Mouse (Mus musculus): Measurements from ENCODE around the gene Clic3. TPM values are rescaled to one million over a fixed set of nuclear protein-coding genes. Genes with fewer than 3 reads are reported as not detected.

Gene Clic3
- polyA plus RNA-seq, 1 experiment: not detected

DNA sequence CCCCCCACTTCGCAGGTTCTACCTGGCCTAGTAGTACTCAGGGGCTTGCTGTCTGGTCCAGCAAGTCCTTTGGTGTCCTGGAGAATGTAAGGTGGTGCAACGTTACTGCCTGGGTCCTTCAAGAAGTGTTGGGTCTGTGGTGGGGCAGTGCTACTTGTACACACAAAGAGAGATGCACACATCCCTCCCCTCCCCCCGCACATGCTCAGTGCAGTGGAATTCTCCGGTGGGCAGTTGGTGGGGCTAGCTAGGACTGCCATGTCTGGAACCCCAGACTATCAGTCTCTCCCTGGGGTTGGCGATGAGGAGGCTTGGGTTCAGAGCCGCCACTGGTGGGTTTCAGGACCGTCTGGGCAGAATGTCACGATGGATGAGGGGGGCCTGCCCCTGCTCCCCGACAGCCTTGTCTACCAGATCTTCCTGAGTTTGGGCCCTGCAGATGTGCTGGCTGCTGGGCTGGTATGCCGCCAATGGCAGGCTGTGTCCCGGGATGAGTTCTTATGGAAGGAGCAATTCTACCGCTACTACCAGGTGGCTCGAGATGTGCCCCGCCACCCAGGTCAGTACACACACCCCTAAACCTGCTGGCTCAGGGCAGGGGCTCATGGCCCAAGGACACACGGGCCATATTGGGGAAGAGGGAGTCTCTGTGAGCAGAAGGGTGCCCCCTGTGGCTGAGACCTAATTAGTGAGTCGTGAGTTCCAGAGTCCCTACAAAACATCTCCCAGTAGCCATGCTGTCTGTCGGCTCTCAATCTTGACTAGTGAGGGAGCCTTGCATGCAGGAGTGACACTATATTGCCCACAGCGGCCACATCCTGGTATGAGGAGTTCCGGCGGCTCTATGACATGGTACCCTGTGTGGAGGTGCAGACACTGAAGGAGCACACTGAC lies 45.2 kb downstream of the Clic3 start, which contains the start of gene C8g:
Gene C8g, minus strand, starts transcription at position 127 of the 894 bp plus-strand sequence.
- Histone ChIP-seq H3K36me3 (ENCODE audit: control insufficient read depth, insufficient read depth, low read length, poor library complexity, severe bottlenecking) (no peaks in the 10 kb centered on the region), H3K27ac (ENCODE audit: insufficient read depth, low read length) (no peak within 1 kb of the TSS), H3K27me3 (ENCODE audit: control insufficient read depth, insufficient read depth, low read length, poor library complexity, severe bottlenecking) (no peaks in the 10 kb centered on the region), H3K4me3 (ENCODE audit: low read depth, low read length) (peak within 1 kb of the TSS; percentile 88), H3K9ac (ENCODE audit: low read depth, poor library complexity, severe bottlenecking) (peak within 1 kb of the TSS; percentile 67), H3K4me1 (ENCODE audit: control insufficient read depth, insufficient read depth, low read length) (no peaks in the 10 kb centered on the region), H3K9me3 (replicated peaks; ENCODE audit: control insufficient read depth, insufficient read depth, low read length, poor library complexity, severe bottlenecking) (no peaks in the 10 kb centered on the region)
- TF ChIP-seq CTCF (IDR thresholded peaks at IDR 0.05; ENCODE audit: low read depth, low read length): peak; percentile 19
- no peak for TF ChIP-seq POLR2A (IDR thresholded peaks at IDR 0.05; ENCODE audit: insufficient read depth, low read length)
- no peak for TF ChIP-seq EP300 (IDR thresholded peaks at IDR 0.05; ENCODE audit: insufficient read depth, low read depth, low read length)

- Histone ChIP-seq H3K4me3 (ENCODE audit: low read depth, low read length) (no peak overlapping the region), H3K27me3 (ENCODE audit: control insufficient read depth, insufficient read depth, low read length, poor library complexity, severe bottlenecking) (no peaks in the 10 kb centered on the region), H3K9me3 (replicated peaks; ENCODE audit: control insufficient read depth, insufficient read depth, low read length, poor library complexity, severe bottlenecking) (no peaks in the 10 kb centered on the region), H3K27ac (ENCODE audit: insufficient read depth, low read length) (no peak overlapping the region), H3K9ac (ENCODE audit: low read depth, poor library complexity, severe bottlenecking) (no peak overlapping the region), H3K36me3 (ENCODE audit: control insufficient read depth, insufficient read depth, low read length, poor library complexity, severe bottlenecking) (no peaks in the 10 kb centered on the region), H3K4me1 (ENCODE audit: control insufficient read depth, insufficient read depth, low read length) (no peaks in the 10 kb centered on the region)
- TF ChIP-seq CTCF (IDR thresholded peaks at IDR 0.05; ENCODE audit: low read depth, low read length): no peak
- TF ChIP-seq POLR2A (IDR thresholded peaks at IDR 0.05; ENCODE audit: insufficient read depth, low read length): no peak
- no peak for TF ChIP-seq EP300 (IDR thresholded peaks at IDR 0.05; ENCODE audit: insufficient read depth, low read depth, low read length)
Observed at GRCm38 (mm10) chr2:25502726-25503125, 46.1 kb downstream of the Clic3 start.

DNA sequence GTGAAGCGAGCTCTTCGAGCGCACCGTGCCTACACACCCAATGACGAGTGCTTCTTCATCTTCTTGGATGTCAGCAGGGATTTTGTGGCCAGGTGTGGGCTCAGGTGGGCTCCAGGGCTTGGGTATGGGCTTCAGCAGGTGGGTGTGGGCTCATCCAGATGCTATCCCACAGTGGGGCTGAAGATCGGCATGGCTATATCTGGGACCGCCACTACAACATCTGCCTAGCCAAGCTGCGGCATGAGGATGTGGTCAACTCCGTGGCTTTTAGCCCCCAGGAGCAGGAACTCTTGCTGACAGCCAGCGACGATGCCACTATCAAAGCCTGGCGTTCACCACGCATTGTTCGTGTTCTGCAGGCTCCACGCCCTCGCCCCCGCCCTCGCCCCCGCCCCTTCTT lies 47.9 kb downstream of the Clic3 start:
- TF ChIP-seq CTCF (IDR thresholded peaks at IDR 0.05; ENCODE audit: low read depth, low read length) (no peak), EP300 (IDR thresholded peaks at IDR 0.05; ENCODE audit: insufficient read depth, low read depth, low read length) (no peak), POLR2A (IDR thresholded peaks at IDR 0.05; ENCODE audit: insufficient read depth, low read length) (no peak)
- Histone ChIP-seq H3K9me3 (replicated peaks; ENCODE audit: control insufficient read depth, insufficient read depth, low read length, poor library complexity, severe bottlenecking) (no peaks in the 10 kb centered on the region), H3K9ac (ENCODE audit: low read depth, poor library complexity, severe bottlenecking) (no peak overlapping the region), H3K27me3 (ENCODE audit: control insufficient read depth, insufficient read depth, low read length, poor library complexity, severe bottlenecking) (no peaks in the 10 kb centered on the region), H3K4me1 (ENCODE audit: control insufficient read depth, insufficient read depth, low read length) (no peaks in the 10 kb centered on the region), H3K36me3 (ENCODE audit: control insufficient read depth, insufficient read depth, low read length, poor library complexity, severe bottlenecking) (no peaks in the 10 kb centered on the region), H3K4me3 (ENCODE audit: low read depth, low read length) (no peak overlapping the region), H3K27ac (ENCODE audit: insufficient read depth, low read length) (no peak overlapping the region)

GRCm38 (mm10) chr2:25505000-25505399 lies 48.4 kb downstream of the Clic3 start:
- H3K4me3 ChIP-seq (ENCODE audit: low read depth, low read length): no peak overlapping the region
- TF ChIP-seq CTCF (IDR thresholded peaks at IDR 0.05; ENCODE audit: low read depth, low read length): no peak
- no peak for TF ChIP-seq POLR2A (IDR thresholded peaks at IDR 0.05; ENCODE audit: insufficient read depth, low read length)
- no peak for TF ChIP-seq EP300 (IDR thresholded peaks at IDR 0.05; ENCODE audit: insufficient read depth, low read depth, low read length)
- no peaks in the 10 kb centered on the region for H3K9me3 ChIP-seq (replicated peaks; ENCODE audit: control insufficient read depth, insufficient read depth, low read length, poor library complexity, severe bottlenecking)
- no peaks in the 10 kb centered on the region for H3K27me3 ChIP-seq (ENCODE audit: control insufficient read depth, insufficient read depth, low read length, poor library complexity, severe bottlenecking)
- no peak overlapping the region for H3K9ac ChIP-seq (ENCODE audit: low read depth, poor library complexity, severe bottlenecking)
- H3K36me3 ChIP-seq (ENCODE audit: control insufficient read depth, insufficient read depth, low read length, poor library complexity, severe bottlenecking): no peaks in the 10 kb centered on the region
- no peak overlapping the region for H3K27ac ChIP-seq (ENCODE audit: insufficient read depth, low read length)
- no peaks in the 10 kb centered on the region for H3K4me1 ChIP-seq (ENCODE audit: control insufficient read depth, insufficient read depth, low read length)

- Histone ChIP-seq H3K36me3 (ENCODE audit: control insufficient read depth, insufficient read depth, low read length, poor library complexity, severe bottlenecking) (no peaks in the 10 kb centered on the region), H3K9ac (ENCODE audit: low read depth, poor library complexity, severe bottlenecking) (no peak overlapping the region), H3K9me3 (replicated peaks; ENCODE audit: control insufficient read depth, insufficient read depth, low read length, poor library complexity, severe bottlenecking) (no peaks in the 10 kb centered on the region), H3K4me1 (ENCODE audit: control insufficient read depth, insufficient read depth, low read length) (no peaks in the 10 kb centered on the region), H3K27me3 (ENCODE audit: control insufficient read depth, insufficient read depth, low read length, poor library complexity, severe bottlenecking) (no peaks in the 10 kb centered on the region), H3K27ac (ENCODE audit: insufficient read depth, low read length) (no peak overlapping the region), H3K4me3 (ENCODE audit: low read depth, low read length) (no peak overlapping the region)
- TF ChIP-seq CTCF (IDR thresholded peaks at IDR 0.05; ENCODE audit: low read depth, low read length) (no peak), POLR2A (IDR thresholded peaks at IDR 0.05; ENCODE audit: insufficient read depth, low read length) (no peak), EP300 (IDR thresholded peaks at IDR 0.05; ENCODE audit: insufficient read depth, low read depth, low read length) (no peak)
Observed at GRCm38 (mm10) chr2:25505860-25506259, 49.2 kb downstream of the Clic3 start.

DNA sequence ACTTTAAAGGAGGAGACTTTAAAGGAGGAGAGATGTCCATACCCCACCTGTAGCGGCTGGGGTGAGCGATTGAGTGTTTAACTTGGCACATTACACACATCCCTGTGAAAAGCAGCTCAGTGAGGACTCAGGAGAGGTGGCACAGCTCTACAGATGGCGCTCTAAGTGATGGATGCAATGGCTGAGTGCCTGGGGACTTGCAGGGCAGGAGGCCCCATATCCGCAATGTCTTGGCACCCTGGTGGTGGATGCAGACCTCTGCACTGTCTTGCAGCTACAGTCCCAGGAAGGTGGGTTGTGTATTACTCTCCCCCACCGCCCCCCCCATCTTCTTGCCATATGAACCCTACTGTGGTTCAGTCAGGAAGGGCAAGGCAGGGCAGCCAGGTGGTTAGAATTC lies 50.3 kb downstream of the Clic3 start:
- H3K4me1 ChIP-seq (ENCODE audit: control insufficient read depth, insufficient read depth, low read length): no peaks in the 10 kb centered on the region
- no peak overlapping the region for H3K4me3 ChIP-seq (ENCODE audit: low read depth, low read length)
- H3K9ac ChIP-seq (ENCODE audit: low read depth, poor library complexity, severe bottlenecking): no peak overlapping the region
- TF ChIP-seq POLR2A (IDR thresholded peaks at IDR 0.05; ENCODE audit: insufficient read depth, low read length): no peak
- no peak for TF ChIP-seq EP300 (IDR thresholded peaks at IDR 0.05; ENCODE audit: insufficient read depth, low read depth, low read length)
- TF ChIP-seq CTCF (IDR thresholded peaks at IDR 0.05; ENCODE audit: low read depth, low read length): peak; percentile 36
- H3K27me3 ChIP-seq (ENCODE audit: control insufficient read depth, insufficient read depth, low read length, poor library complexity, severe bottlenecking): no peaks in the 10 kb centered on the region
- no peak overlapping the region for H3K27ac ChIP-seq (ENCODE audit: insufficient read depth, low read length)
- no peaks in the 10 kb centered on the region for H3K9me3 ChIP-seq (replicated peaks; ENCODE audit: control insufficient read depth, insufficient read depth, low read length, poor library complexity, severe bottlenecking)
- H3K36me3 ChIP-seq (ENCODE audit: control insufficient read depth, insufficient read depth, low read length, poor library complexity, severe bottlenecking): no peaks in the 10 kb centered on the region

Other genes starting within 250 kb of the Clic3 start
- 36.1 and 41.0 TPM in 2 replicates for gene Nelfb, start 245.3 kb upstream of the Clic3 start, polyA plus RNA-seq (2011; ENCODE audit: insufficient read depth, insufficient read length, low read depth, missing spikeins)
- gene Stpg3, start 242.2 kb upstream of the Clic3 start, polyA plus RNA-seq (2011; ENCODE audit: insufficient read depth, insufficient read length, low read depth, missing spikeins): not detected in 2 replicates
- 1.8 TPM in 1 of 2 replicates, not detected in the other for gene Fam166a, start 238.1 kb upstream of the Clic3 start, polyA plus RNA-seq (2011; ENCODE audit: insufficient read depth, insufficient read length, low read depth, missing spikeins)
- gene Tubb4b, start 232.1 kb upstream of the Clic3 start, polyA plus RNA-seq (2011; ENCODE audit: insufficient read depth, insufficient read length, low read depth, missing spikeins): 605 and 629 TPM in 2 replicates
- gene Slc34a3, start 222.5 kb upstream of the Clic3 start, polyA plus RNA-seq (2011; ENCODE audit: insufficient read depth, insufficient read length, low read depth, missing spikeins): 1.0 and 1.1 TPM in 2 replicates
- gene Rnf224, start 220.1 kb upstream of the Clic3 start, polyA plus RNA-seq (2011; ENCODE audit: insufficient read depth, insufficient read length, low read depth, missing spikeins): 0.55 TPM in 1 of 2 replicates, not detected in the other
- gene Rnf208, start 214.6 kb upstream of the Clic3 start, polyA plus RNA-seq (2011; ENCODE audit: insufficient read depth, insufficient read length, low read depth, missing spikeins): 7.3 and 11.3 TPM in 2 replicates
- gene Cysrt1, start 214.4 kb upstream of the Clic3 start, polyA plus RNA-seq (2011; ENCODE audit: insufficient read depth, insufficient read length, low read depth, missing spikeins): not detected in 2 replicates
- gene AL732309.1, start 210.0 kb upstream of the Clic3 start, polyA plus RNA-seq (2011; ENCODE audit: insufficient read depth, insufficient read length, low read depth, missing spikeins): not detected in 2 replicates
- gene Tmem203, start 201.4 kb upstream of the Clic3 start, polyA plus RNA-seq (2011; ENCODE audit: insufficient read depth, insufficient read length, low read depth, missing spikeins): 7.6 and 7.7 TPM in 2 replicates
- 12.3 and 16.9 TPM in 2 replicates for gene Tprn, start 194.2 kb upstream of the Clic3 start, polyA plus RNA-seq (2011; ENCODE audit: insufficient read depth, insufficient read length, low read depth, missing spikeins)
- 47.4 and 49.1 TPM in 2 replicates for gene Ssna1, start 184.4 kb upstream of the Clic3 start, polyA plus RNA-seq (2011; ENCODE audit: insufficient read depth, insufficient read length, low read depth, missing spikeins)
- gene Anapc2, start 184.4 kb upstream of the Clic3 start, polyA plus RNA-seq (2011; ENCODE audit: insufficient read depth, insufficient read length, low read depth, missing spikeins): 72.4 and 76.0 TPM in 2 replicates
- gene Tmem210, start 168.7 kb upstream of the Clic3 start, polyA plus RNA-seq (2011; ENCODE audit: insufficient read depth, insufficient read length, low read depth, missing spikeins): not detected in 2 replicates
- gene Lrrc26, start 166.9 kb upstream of the Clic3 start, polyA plus RNA-seq (2011; ENCODE audit: insufficient read depth, insufficient read length, low read depth, missing spikeins): not detected in 2 replicates
- 2.7 and 4.2 TPM in 2 replicates for gene Grin1, start 137.7 kb upstream of the Clic3 start, polyA plus RNA-seq (2011; ENCODE audit: insufficient read depth, insufficient read length, low read depth, missing spikeins)
- gene Man1b1, start 124.5 kb upstream of the Clic3 start, polyA plus RNA-seq (2011; ENCODE audit: insufficient read depth, insufficient read length, low read depth, missing spikeins): 45.6 and 57.3 TPM in 2 replicates
- gene Dpp7, start 100.5 kb upstream of the Clic3 start, polyA plus RNA-seq (2011; ENCODE audit: insufficient read depth, insufficient read length, low read depth, missing spikeins): 27.8 and 29.4 TPM in 2 replicates
- gene Uap1l1, start 91.2 kb upstream of the Clic3 start, polyA plus RNA-seq (2011; ENCODE audit: insufficient read depth, insufficient read length, low read depth, missing spikeins): 49.8 and 51.1 TPM in 2 replicates
- 19.2 and 22.4 TPM in 2 replicates for gene Sapcd2, start 84.5 kb upstream of the Clic3 start, polyA plus RNA-seq (2011; ENCODE audit: insufficient read depth, insufficient read length, low read depth, missing spikeins)
- 4.2 and 5.6 TPM in 2 replicates for gene Entpd2, start 61.0 kb upstream of the Clic3 start, polyA plus RNA-seq (2011; ENCODE audit: insufficient read depth, insufficient read length, low read depth, missing spikeins)
- 29.7 and 40.9 TPM in 2 replicates for gene Npdc1, start 57.5 kb upstream of the Clic3 start, polyA plus RNA-seq (2011; ENCODE audit: insufficient read depth, insufficient read length, low read depth, missing spikeins)
- gene Fut7, start 33.6 kb upstream of the Clic3 start, polyA plus RNA-seq (2011; ENCODE audit: insufficient read depth, insufficient read length, low read depth, missing spikeins): not detected in 2 replicates
- gene Abca2, start 28.1 kb upstream of the Clic3 start, polyA plus RNA-seq (2011; ENCODE audit: insufficient read depth, insufficient read length, low read depth, missing spikeins): 14.0 and 14.2 TPM in 2 replicates
- gene Paxx, start 4.3 kb downstream of the Clic3 start, polyA plus RNA-seq (2011; ENCODE audit: insufficient read depth, insufficient read length, low read depth, missing spikeins): 3.7 and 5.7 TPM in 2 replicates
- gene Ptgds, start 13.2 kb downstream of the Clic3 start, polyA plus RNA-seq (2011; ENCODE audit: insufficient read depth, insufficient read length, low read depth, missing spikeins): 0.57 TPM in 1 of 2 replicates, not detected in the other
- not detected in 2 replicates for gene Lcn12, start 37.1 kb downstream of the Clic3 start, polyA plus RNA-seq (2011; ENCODE audit: insufficient read depth, insufficient read length, low read depth, missing spikeins)
- gene Fbxw5, start 43.9 kb downstream of the Clic3 start, polyA plus RNA-seq (2011; ENCODE audit: insufficient read depth, insufficient read length, low read depth, missing spikeins): 16.4 and 18.4 TPM in 2 replicates
- 3.5 and 4.9 TPM in 2 replicates for gene C8g, start 44.9 kb downstream of the Clic3 start, polyA plus RNA-seq (2011; ENCODE audit: insufficient read depth, insufficient read length, low read depth, missing spikeins)
- gene Traf2, start 90.1 kb downstream of the Clic3 start, polyA plus RNA-seq (2011; ENCODE audit: insufficient read depth, insufficient read length, low read depth, missing spikeins): 9.4 and 9.8 TPM in 2 replicates
- 107 and 122 TPM in 2 replicates for gene Edf1, start 101.0 kb downstream of the Clic3 start, polyA plus RNA-seq (2011; ENCODE audit: insufficient read depth, insufficient read length, low read depth, missing spikeins)
- gene Mamdc4, start 118.0 kb downstream of the Clic3 start, polyA plus RNA-seq (2011; ENCODE audit: insufficient read depth, insufficient read length, low read depth, missing spikeins): 0.65 and 3.7 TPM in 2 replicates
- gene Phpt1, start 118.4 kb downstream of the Clic3 start, polyA plus RNA-seq (2011; ENCODE audit: insufficient read depth, insufficient read length, low read depth, missing spikeins): 37.0 and 47.9 TPM in 2 replicates
- gene Ajm1, start 124.9 kb downstream of the Clic3 start, polyA plus RNA-seq (2011; ENCODE audit: insufficient read depth, insufficient read length, low read depth, missing spikeins): 0.55 and 0.70 TPM in 2 replicates
- 72.5 and 80.2 TPM in 2 replicates for gene Rabl6, start 151.7 kb downstream of the Clic3 start, polyA plus RNA-seq (2011; ENCODE audit: insufficient read depth, insufficient read length, low read depth, missing spikeins)
- not detected in 2 replicates for gene Ccdc183, start 160.8 kb downstream of the Clic3 start, polyA plus RNA-seq (2011; ENCODE audit: insufficient read depth, insufficient read length, low read depth, missing spikeins)
- 12.3 and 13.4 TPM in 2 replicates for gene Tmem141, start 165.2 kb downstream of the Clic3 start, polyA plus RNA-seq (2011; ENCODE audit: insufficient read depth, insufficient read length, low read depth, missing spikeins)
- not detected in 2 replicates for gene Fcna, start 171.2 kb downstream of the Clic3 start, polyA plus RNA-seq (2011; ENCODE audit: insufficient read depth, insufficient read length, low read depth, missing spikeins)
- gene Lcn8, start 196.3 kb downstream of the Clic3 start, polyA plus RNA-seq (2011; ENCODE audit: insufficient read depth, insufficient read length, low read depth, missing spikeins): not detected in 2 replicates
- gene Lcn5, start 201.1 kb downstream of the Clic3 start, polyA plus RNA-seq (2011; ENCODE audit: insufficient read depth, insufficient read length, low read depth, missing spikeins): not detected in 2 replicates
- not detected in 2 replicates for gene Lcn6, start 219.9 kb downstream of the Clic3 start, polyA plus RNA-seq (2011; ENCODE audit: insufficient read depth, insufficient read length, low read depth, missing spikeins)
- not detected in 2 replicates for gene Lcn10, start 225.9 kb downstream of the Clic3 start, polyA plus RNA-seq (2011; ENCODE audit: insufficient read depth, insufficient read length, low read depth, missing spikeins)
- not detected in 2 replicates for gene Obp2a, start 243.2 kb downstream of the Clic3 start, polyA plus RNA-seq (2011; ENCODE audit: insufficient read depth, insufficient read length, low read depth, missing spikeins)
- gene Bmyc, start 249.9 kb downstream of the Clic3 start, polyA plus RNA-seq (2011; ENCODE audit: insufficient read depth, insufficient read length, low read depth, missing spikeins): 10.5 and 17.0 TPM in 2 replicates